Mouse (Mus musculus) limb, embryonic 12.5 days (tissue): ENCODE results near the gene Cep170. TPM values are rescaled to one million over a fixed set of nuclear protein-coding genes. Genes with fewer than 3 reads are reported as not detected.
"Not testable (repeated sequence)": the region's sequence is repeated elsewhere in the genome, so short reads cannot be mapped to it uniquely, and the experiment has no call there.

ENCODE experiments used
- ATAC-seq: fragments of 200-750 bp; cut with Nextera tagmentation; 2 replicates; pipeline ENCODE4 v1.8.0; 2017; ENCODE audit warnings: low read depth, moderate TSS enrichment; ENCODE audit not compliant: insufficient number of reproducible peaks, insufficient read depth, low FRiP score, low TSS enrichment
- H3K27ac ChIP-seq: fragments of 300-500 bp; sonication (generic); 2 replicates; pipeline ENCODE4 v1.5.1; 2016; ENCODE audit warnings: mild to moderate bottlenecking, moderate library complexity
- H3K27me3 ChIP-seq: fragments of 300-500 bp; sonication (generic); 2 replicates; pipeline ENCODE4 v1.6.1; 2016; ENCODE audit warnings: mild to moderate bottlenecking, moderate library complexity
- H3K36me3 ChIP-seq: fragments of 300-500 bp; sonication (generic); 2 replicates; pipeline ENCODE4 v1.6.1; 2016; ENCODE audit warnings: mild to moderate bottlenecking, moderate library complexity
- H3K4me1 ChIP-seq: fragments of 300-500 bp; sonication (generic); replicated peaks from 2 replicates; pipeline ENCODE4 v1.6.1; 2016
- H3K4me2 ChIP-seq: fragments of 300-500 bp; sonication (generic); 2 replicates; pipeline ENCODE4 v1.6.1; 2016; ENCODE audit warnings: mild to moderate bottlenecking, moderate library complexity
- H3K4me3 ChIP-seq: fragments of 300-500 bp; sonication (generic); replicated peaks from 2 replicates; pipeline ENCODE4 v1.5.1; 2016; ENCODE audit warnings: mild to moderate bottlenecking
- H3K9ac ChIP-seq: fragments of 300-500 bp; sonication (generic); replicated peaks from 2 replicates; pipeline ENCODE4 v1.6.1; 2016; ENCODE audit warnings: mild to moderate bottlenecking, moderate library complexity
- H3K9me3 ChIP-seq: fragments of 300-500 bp; sonication (generic); 2 replicates; pipeline ENCODE4 v1.6.1; 2016; ENCODE audit warnings: mild to moderate bottlenecking, moderate library complexity
- WGBS: fragments of 180-500 bp; shearing (Covaris S2); methylation state at CpG from one replicate; pipeline ENCODE4 v1.1.7; 2016; 5-methylcytosine and 5-hydroxymethylcytosine counted together
- polyA plus RNA-seq: library from polyadenylated mRNA; unstranded; fragments of >200 nt; fragmentation: Nextera tagmentation; extraction: Ambion mirVana; gene quantifications from 2 replicates; pipeline ENCODE4 v1.2.1, GENCODE M21; 2016

Cep170 gene
- polyA plus RNA-seq = 36.4 and 45.2 TPM in 2 replicates

GRCm38 (mm10) chr1:176814036-176814420 is at the start of gene Cep170:
Cep170 (minus strand) TSS chr1:176814067.
- Histone ChIP-seq H3K4me1 (peaks cover 19% of the 10 kb centered on the region), H3K4me2 (peak within 1 kb of the TSS; percentile 73), H3K27ac (peak within 1 kb of the TSS; percentile 99), H3K4me3 (peak within 1 kb of the TSS; percentile 85), H3K27me3 (no peaks in the 10 kb centered on the region), H3K9ac (peak within 1 kb of the TSS; percentile 93), H3K9me3 (no peaks in the 10 kb centered on the region), H3K36me3 (no peaks in the 10 kb centered on the region)
- ATAC-seq = peak; percentile 95
- under 1% methylated on average over 28 of the region's 28 CpGs for WGBS

- no peak overlapping the region for H3K4me3 ChIP-seq
- H3K9me3 ChIP-seq = no peaks in the 10 kb centered on the region
- no peak overlapping the region for H3K27ac ChIP-seq
- no peak overlapping the region for H3K4me2 ChIP-seq
- H3K9ac ChIP-seq = no peak overlapping the region
- H3K36me3 ChIP-seq = no peaks in the 10 kb centered on the region
- no peaks in the 10 kb centered on the region for H3K4me1 ChIP-seq
- peak; percentile 59; the same call in 1 of the 2 replicates for ATAC-seq
- no peaks in the 10 kb centered on the region for H3K27me3 ChIP-seq
- 58% methylated on average over 9 of the region's 9 CpGs for WGBS
Measured at GRCm38 (mm10) chr1:176861981-176862644, 48.2 kb upstream of the Cep170 start.

DNA sequence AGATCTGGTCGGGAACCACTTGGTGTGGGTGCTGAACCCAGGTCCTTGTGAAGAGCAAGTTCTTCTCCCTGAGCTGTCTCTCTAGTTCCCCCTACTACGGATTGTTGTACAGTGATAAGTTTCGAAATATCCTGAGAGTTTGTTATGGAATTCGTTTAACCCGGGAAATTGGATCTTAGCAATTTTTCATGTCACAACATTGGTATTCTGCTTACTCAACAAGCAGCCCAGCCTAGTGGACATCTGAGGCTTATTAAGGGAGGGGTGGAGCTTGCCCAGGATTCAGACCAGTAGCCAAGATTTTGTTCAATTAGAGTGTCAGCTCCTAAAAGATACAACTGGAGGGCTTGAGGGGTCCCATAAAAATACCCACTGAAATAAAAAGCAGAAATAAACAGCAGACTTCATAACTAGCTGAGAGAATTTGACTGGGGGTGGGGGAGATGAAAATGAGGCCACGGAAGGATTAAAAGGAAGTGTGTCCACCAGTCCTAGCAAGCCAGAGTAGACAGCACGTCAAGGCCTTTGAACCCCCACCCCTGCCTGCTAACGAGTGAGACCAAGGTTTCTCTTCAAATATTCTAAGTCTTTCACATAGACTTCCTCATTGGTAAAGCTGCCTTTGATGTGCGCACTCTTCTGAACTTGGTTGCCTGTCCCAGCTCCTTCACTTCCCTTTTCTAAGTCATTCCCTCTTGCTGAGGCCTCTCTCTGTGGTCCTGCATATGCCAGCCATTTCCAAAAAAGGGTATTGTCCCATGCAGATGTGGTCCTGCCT is 39.1 kb upstream of the Cep170 start:
- no peak overlapping the region for H3K4me2 ChIP-seq
- ATAC-seq = no peak
- WGBS = 74% methylated on average over 9 of the region's 9 CpGs

DNA sequence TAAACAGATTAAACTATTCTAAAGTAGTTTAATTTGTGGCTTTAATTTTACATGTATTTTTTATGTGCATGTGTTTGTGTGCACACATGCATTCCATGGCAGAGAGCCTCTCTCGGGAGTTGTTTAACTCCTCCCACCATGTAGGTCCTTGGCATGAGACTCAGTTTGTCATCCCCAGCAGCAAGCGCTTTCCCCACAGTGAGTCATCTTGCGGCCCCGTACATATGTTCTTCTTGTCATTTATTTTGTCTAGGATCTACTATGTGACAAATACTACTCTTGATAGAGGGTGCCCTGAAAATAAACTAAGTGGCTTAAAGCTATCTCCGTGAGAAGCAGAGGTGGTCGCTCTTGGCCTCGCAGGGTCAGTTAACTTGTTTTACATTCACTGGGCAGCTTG is 37.5 kb upstream of the Cep170 start:
- H3K4me3 ChIP-seq = no peak overlapping the region
- no peak overlapping the region for H3K27ac ChIP-seq
- WGBS = 91% methylated on average over 7 of the region's 7 CpGs

More for the DNA sequence above, 39.1 kb upstream of the Cep170 start:
- Histone ChIP-seq H3K36me3 (peaks cover 6% of the 10 kb centered on the region; the same call in 1 of the 2 replicates), H3K27me3 (no peaks in the 10 kb centered on the region), H3K27ac (no peak overlapping the region), H3K9me3 (peaks cover 9% of the 10 kb centered on the region; the same call in 1 of the 2 replicates), H3K9ac (no peak overlapping the region), H3K4me1 (peaks cover 3% of the 10 kb centered on the region), H3K4me3 (no peak overlapping the region)

DNA sequence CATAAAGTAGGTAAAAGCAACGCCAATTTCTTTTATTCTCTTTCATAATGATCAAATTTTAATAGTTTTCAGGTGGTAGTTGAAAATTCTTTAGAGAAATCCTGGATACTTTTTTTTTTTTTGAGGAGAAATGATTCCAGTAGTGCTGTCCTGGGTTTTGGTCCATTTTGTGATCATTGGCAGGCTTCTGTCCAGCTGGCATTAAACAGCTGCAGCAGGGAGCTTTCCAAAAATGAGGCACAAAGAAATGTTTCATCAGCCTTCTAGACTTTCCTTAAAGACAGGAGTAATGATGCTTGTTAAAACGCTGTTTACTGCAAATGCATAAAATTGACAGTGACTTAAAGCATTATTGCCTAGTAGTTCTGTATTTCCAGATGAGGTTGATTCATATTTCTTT is 35.5 kb upstream of the Cep170 start:
- 66% methylated on average over 2 of the region's 2 CpGs for WGBS
- Histone ChIP-seq H3K4me2 (no peak overlapping the region), H3K36me3 (peaks cover 10% of the 10 kb centered on the region; the same call in 1 of the 2 replicates), H3K27me3 (no peaks in the 10 kb centered on the region), H3K9me3 (peaks cover 9% of the 10 kb centered on the region; the same call in 1 of the 2 replicates), H3K27ac (no peak overlapping the region), H3K9ac (no peak overlapping the region), H3K4me3 (no peak overlapping the region), H3K4me1 (peaks cover 3% of the 10 kb centered on the region)
- no peak for ATAC-seq

More for the DNA sequence above, 37.5 kb upstream of the Cep170 start:
- peaks cover 9% of the 10 kb centered on the region; the same call in 1 of the 2 replicates for H3K9me3 ChIP-seq
- no peak overlapping the region for H3K9ac ChIP-seq
- no peak overlapping the region for H3K4me2 ChIP-seq
- no peak for ATAC-seq
- H3K4me1 ChIP-seq = peaks cover 3% of the 10 kb centered on the region
- H3K27me3 ChIP-seq = no peaks in the 10 kb centered on the region
- H3K36me3 ChIP-seq = peaks cover 8% of the 10 kb centered on the region; the same call in 1 of the 2 replicates

DNA sequence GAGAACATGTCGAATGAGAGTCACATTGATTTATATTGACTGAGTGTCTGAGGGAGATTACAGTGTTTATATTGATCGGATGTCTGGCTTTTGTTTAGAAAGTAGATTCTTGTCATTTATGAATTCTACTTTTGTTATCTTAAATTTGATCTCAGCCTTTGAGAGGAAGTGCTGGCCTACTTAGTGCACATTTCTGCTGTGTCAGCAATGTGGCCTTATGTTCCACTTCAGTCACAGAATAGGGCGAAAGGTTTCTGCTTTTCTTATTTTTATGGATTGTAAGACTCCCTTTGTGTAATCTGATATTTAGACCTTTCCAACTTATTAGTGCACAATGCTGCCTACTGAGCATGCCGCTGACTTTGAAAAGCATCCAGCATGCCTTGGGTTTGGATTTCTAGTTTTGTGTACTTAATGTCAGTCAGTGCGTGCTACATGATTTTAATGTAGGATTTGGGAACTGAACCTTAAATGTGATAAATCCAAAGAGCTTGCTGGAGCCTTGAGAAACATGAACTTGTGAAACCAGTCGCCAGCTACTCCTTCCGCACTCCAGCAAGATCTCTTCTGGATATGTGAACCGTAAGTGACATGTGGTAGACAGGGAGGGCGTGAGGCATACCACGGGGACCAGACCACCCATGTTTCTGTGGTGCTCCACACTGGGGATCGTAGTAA is 34.9 kb upstream of the Cep170 start:
- no peak overlapping the region for H3K4me3 ChIP-seq
- H3K36me3 ChIP-seq = peaks cover 10% of the 10 kb centered on the region; the same call in 1 of the 2 replicates
- ATAC-seq = no peak
- H3K9ac ChIP-seq = no peak overlapping the region
- WGBS = 67% methylated on average over 11 of the region's 11 CpGs
- no peak overlapping the region for H3K4me2 ChIP-seq
- H3K4me1 ChIP-seq = peaks cover 3% of the 10 kb centered on the region
- no peaks in the 10 kb centered on the region for H3K27me3 ChIP-seq
- peaks cover 9% of the 10 kb centered on the region; the same call in 1 of the 2 replicates for H3K9me3 ChIP-seq
- no peak overlapping the region for H3K27ac ChIP-seq

GRCm38 (mm10) chr1:176847118-176847859 is 33.4 kb upstream of the Cep170 start:
- H3K9me3 ChIP-seq = peaks cover 5% of the 10 kb centered on the region; the same call in 1 of the 2 replicates
- peaks cover 3% of the 10 kb centered on the region for H3K4me1 ChIP-seq
- no peak overlapping the region for H3K9ac ChIP-seq
- 84% methylated on average over 10 of the region's 10 CpGs for WGBS
- H3K36me3 ChIP-seq = peaks cover 5% of the 10 kb centered on the region; the same call in 1 of the 2 replicates
- no peak overlapping the region for H3K4me3 ChIP-seq
- no peak overlapping the region for H3K27ac ChIP-seq
- no peaks in the 10 kb centered on the region for H3K27me3 ChIP-seq
- no peak overlapping the region for H3K4me2 ChIP-seq
- ATAC-seq = no peak

GRCm38 (mm10) chr1:176845082-176845977 is 31.5 kb upstream of the Cep170 start:
- no peak overlapping the region for H3K4me3 ChIP-seq
- no peak for ATAC-seq
- no peak overlapping the region for H3K27ac ChIP-seq
- H3K9me3 ChIP-seq = no peaks in the 10 kb centered on the region
- H3K9ac ChIP-seq = no peak overlapping the region
- no peak overlapping the region for H3K4me2 ChIP-seq
- H3K4me1 ChIP-seq = peaks cover 3% of the 10 kb centered on the region
- H3K36me3 ChIP-seq = peaks cover 8% of the 10 kb centered on the region; the same call in 1 of the 2 replicates
- H3K27me3 ChIP-seq = no peaks in the 10 kb centered on the region
- WGBS = 87% methylated on average over 17 of the region's 17 CpGs

- WGBS = 65% methylated on average over 7 of the region's 7 CpGs
- H3K9me3 ChIP-seq, H3K4me1 ChIP-seq: not testable (repeated sequence)
Measured at GRCm38 (mm10) chr1:176836562-176836961, 22.7 kb upstream of the Cep170 start.

More at GRCm38 (mm10) chr1:176836562-176836961, 22.7 kb upstream of the Cep170 start:
- H3K4me3 ChIP-seq, H3K9ac ChIP-seq, H3K36me3 ChIP-seq, H3K27ac ChIP-seq, H3K4me2 ChIP-seq, ATAC-seq: not testable (repeated sequence)
- H3K27me3 ChIP-seq = peaks cover 16% of the 10 kb centered on the region
